Mouse (Mus musculus) MEL (cell line): ENCODE results near the gene Syn3. TPM values are rescaled to one million over a fixed set of nuclear protein-coding genes. Genes with fewer than 3 reads are reported as not detected.
"Not testable (repeated sequence)": the region's sequence is repeated elsewhere in the genome, so short reads cannot be mapped to it uniquely, and the experiment has no call there.

Experiments
- DNase-seq: peaks from one replicate; pipeline ENCODE4 v3.0.0; 2011; ENCODE audit warnings: low read depth, low spot score
- H3K27ac ChIP-seq: 2 replicates; pipeline ENCODE4 v1.5.1; 2012; ENCODE audit warnings: low read depth, mild to moderate bottlenecking, control low read depth, low read length, moderate library complexity; ENCODE audit not compliant: control insufficient read depth
- H3K27me3 ChIP-seq, 2 experiments: fragments of 150-350 bp in 1 of 2; sonication (generic) in 1 of 2; 2 replicates each; pipeline ENCODE4 v1.6.1; 2012; ENCODE audit warnings: low read length in 2 of 2, mild to moderate bottlenecking in 2 of 2, improper control_type of control experiment in 1 of 2, moderate library complexity in 1 of 2; ENCODE audit not compliant: insufficient read depth in 2 of 2, control insufficient read depth in 1 of 2
- H3K36me3 ChIP-seq, 2 experiments: 2 replicates each; pipeline ENCODE4 v1.6.1; 2012 to 2014; ENCODE audit warnings: low read length in 2 of 2, improper control_type of control experiment in 1 of 2, inconsistent platforms in 1 of 2, mild to moderate bottlenecking in 1 of 2; ENCODE audit not compliant: insufficient read depth in 2 of 2, control insufficient read depth in 1 of 2
- H3K4me1 ChIP-seq, 2 experiments: fragments of 150-350 bp in 1 of 2; sonication (generic) in 1 of 2; 2 replicates each; pipeline ENCODE4 v1.6.1; 2012; ENCODE audit warnings: low read length in 2 of 2, improper control_type of control experiment in 1 of 2, mild to moderate bottlenecking in 1 of 2; ENCODE audit not compliant: insufficient read depth in 2 of 2, control insufficient read depth in 1 of 2
- H3K4me3 ChIP-seq, 2 experiments: fragments of 150-350 bp in 1 of 2; sonication (generic) in 1 of 2; 2 replicates each; pipeline ENCODE4 v1.5.1; 2012; ENCODE audit warnings: low read depth in 2 of 2, low read length in 2 of 2, mild to moderate bottlenecking in 2 of 2, moderate library complexity in 2 of 2, control low read depth in 1 of 2, improper control_type of control experiment in 1 of 2; ENCODE audit not compliant: control insufficient read depth in 1 of 2, insufficient read depth in 1 of 2
- H3K79me2 ChIP-seq: 2 replicates; pipeline ENCODE4 v1.6.1; 2012; ENCODE audit warnings: mild to moderate bottlenecking, low read length, moderate library complexity; ENCODE audit not compliant: control insufficient read depth, poor library complexity, insufficient read depth
- H3K9ac ChIP-seq: 2 replicates; pipeline ENCODE4 v1.6.1; 2012; ENCODE audit warnings: low read depth, mild to moderate bottlenecking, control low read depth, low read length, moderate library complexity; ENCODE audit not compliant: control insufficient read depth, poor library complexity, severe bottlenecking
- H3K9me3 ChIP-seq: fragments of 150-350 bp; sonication (generic); replicated peaks from 2 replicates; pipeline ENCODE4 v1.6.1; 2012; ENCODE audit warnings: mild to moderate bottlenecking, low read length, improper control_type of control experiment, moderate library complexity; ENCODE audit not compliant: insufficient read depth
- CHD1 ChIP-seq: IDR thresholded peaks from 2 replicates; pipeline ENCODE4 v1.6.1; 2012; ENCODE audit warnings: low read depth, mild to moderate bottlenecking, inconsistent platforms, low read length, improper control_type of control experiment
- CTCF ChIP-seq, 3 experiments: IDR thresholded peaks in 2 of 3; conservative IDR thresholded peaks in 1 of 3; 2 replicates each; pipeline ENCODE4 v1.5.1; 2011 to 2012; ENCODE audit warnings: low read length in 3 of 3, low read depth in 2 of 3, mild to moderate bottlenecking in 2 of 3, improper control_type of control experiment in 1 of 3, inconsistent platforms in 1 of 3, mixed read lengths in 1 of 3, moderate library complexity in 1 of 3; ENCODE audit not compliant: control insufficient read depth in 1 of 3, insufficient read depth in 1 of 3, poor library complexity in 1 of 3, severe bottlenecking in 1 of 3
- GABPA ChIP-seq: IDR thresholded peaks from 2 replicates; pipeline ENCODE4 v1.6.1; 2012; ENCODE audit warnings: low read depth, mild to moderate bottlenecking, inconsistent platforms, low read length, improper control_type of control experiment, moderate library complexity
- MAFK ChIP-seq: IDR thresholded peaks from 2 replicates; pipeline ENCODE4 v1.6.1; 2011; ENCODE audit warnings: low read depth, mild to moderate bottlenecking, low read length, improper control_type of control experiment, borderline replicate concordance
- MEF2A ChIP-seq: IDR thresholded peaks from 2 replicates; pipeline ENCODE4 v1.6.1; 2014; ENCODE audit warnings: low read depth, mild to moderate bottlenecking, inconsistent platforms, low read length, improper control_type of control experiment; ENCODE audit not compliant: poor library complexity, insufficient replicate concordance, severe bottlenecking; ENCODE audit errors: extremely low read depth
- MXI1 ChIP-seq: IDR thresholded peaks from 2 replicates; pipeline ENCODE4 v1.6.1; 2011; ENCODE audit warnings: mild to moderate bottlenecking, low read depth, low read length, improper control_type of control experiment
- MYB ChIP-seq: IDR thresholded peaks from 2 replicates; pipeline ENCODE4 v1.6.1; 2011; ENCODE audit warnings: mild to moderate bottlenecking, low read depth, low read length, improper control_type of control experiment
- MYC ChIP-seq: IDR thresholded peaks from 2 replicates; pipeline ENCODE4 v1.6.1; 2011; ENCODE audit warnings: low read depth, mild to moderate bottlenecking, low read length, improper control_type of control experiment, moderate library complexity
- NELFE ChIP-seq: IDR thresholded peaks from 2 replicates; pipeline ENCODE4 v1.6.1; 2011; ENCODE audit warnings: low read depth, low read length, improper control_type of control experiment
- POLR2A ChIP-seq, 2 experiments: IDR thresholded peaks; 2 replicates each; pipeline ENCODE4 v1.6.1; 2011 to 2012; ENCODE audit warnings: low read length in 2 of 2, mild to moderate bottlenecking in 2 of 2, control low read depth in 1 of 2, improper control_type of control experiment in 1 of 2, low read depth in 1 of 2, moderate library complexity in 1 of 2; ENCODE audit not compliant: control insufficient read depth in 1 of 2, insufficient read depth in 1 of 2, poor library complexity in 1 of 2
- POLR2AphosphoS2 ChIP-seq: IDR thresholded peaks from 2 replicates; pipeline ENCODE4 v1.6.1; 2011; ENCODE audit warnings: low read length, improper control_type of control experiment
- RCOR1 ChIP-seq: IDR thresholded peaks from 2 replicates; pipeline ENCODE4 v1.6.1; 2012; ENCODE audit warnings: low read depth, mild to moderate bottlenecking, inconsistent platforms, low read length, improper control_type of control experiment
- SMC3 ChIP-seq: IDR thresholded peaks from 2 replicates; pipeline ENCODE4 v1.6.1; 2011; ENCODE audit warnings: low read depth, low read length, improper control_type of control experiment
- TAL1 ChIP-seq: IDR thresholded peaks from 2 replicates; pipeline ENCODE4 v1.6.1; 2012; ENCODE audit warnings: mild to moderate bottlenecking, inconsistent platforms, low read length, moderate library complexity, mixed read lengths
- TBP ChIP-seq: IDR thresholded peaks from 2 replicates; pipeline ENCODE4 v1.8.0; 2011; ENCODE audit warnings: low read depth, low read length, improper control_type of control experiment
- UBTF ChIP-seq: IDR thresholded peaks from 2 replicates; pipeline ENCODE4 v1.6.1; 2012; ENCODE audit warnings: low read depth, mild to moderate bottlenecking, inconsistent platforms, low read length, improper control_type of control experiment, moderate library complexity, borderline replicate concordance; ENCODE audit not compliant: insufficient read depth
- polyA plus RNA-seq, 2 experiments: library from polyadenylated mRNA; stranded (reverse) in 1 of 2; unstranded in 1 of 2; fragments of >175 nt in 1 of 2; fragments of >200 nt in 1 of 2; gene quantifications; 2 replicates each; pipeline versions ENCODE4 v1.2.1 to v1.2.4; 2012; ENCODE audit warnings: low replicate concordance in 2 of 2, low read depth in 1 of 2; ENCODE audit not compliant: insufficient read length in 2 of 2, insufficient read depth in 1 of 2, missing spikeins in 1 of 2
- total RNA-seq: library from RNA; depleted of rRNA; stranded (reverse); fragments of 300-350 nt; gene quantifications from 2 replicates; pipeline ENCODE4 v1.2.3, GENCODE M21; 2012

Gene Syn3
- total and polyA plus RNA-seq, 3 experiments = 0.06 TPM; not detected in 2

DNA sequence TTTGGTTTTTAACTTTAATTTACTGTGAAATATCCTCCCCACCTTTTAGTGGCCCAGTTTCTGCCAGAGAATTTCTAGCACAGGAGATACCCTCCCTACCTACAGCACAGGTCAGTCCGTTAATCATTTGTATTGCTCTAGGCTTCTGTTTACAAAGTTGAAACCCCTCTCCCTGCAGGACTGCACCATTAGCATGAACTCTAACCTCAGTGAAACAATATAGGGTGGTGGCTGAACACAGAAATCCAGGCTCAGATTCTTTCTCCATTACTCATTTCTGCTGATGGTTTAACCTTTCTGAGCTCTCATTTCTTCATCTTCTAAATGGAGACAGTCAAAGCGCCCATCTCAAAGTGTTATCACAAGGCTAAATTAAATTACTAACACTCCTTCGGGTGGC, 56.9 kb downstream of the Syn3 start:
- Histone ChIP-seq H3K27ac (no peak overlapping the region), H3K79me2 (no peaks in the 10 kb centered on the region), H3K9me3 (no peaks in the 10 kb centered on the region), H3K36me3 (no peaks in the 10 kb centered on the region), H3K27me3 (no peaks in the 10 kb centered on the region), H3K4me3 (no peak overlapping the region), H3K9ac (no peak overlapping the region), H3K4me1 (no peaks in the 10 kb centered on the region)
- TF ChIP-seq NELFE (no peak), TAL1 (no peak), MAFK (no peak), CHD1 (no peak), POLR2A (IDR thresholded peaks at IDR 0.05; ENCODE audit: control insufficient read depth in 1 of 2, insufficient read depth in 1 of 2, low read depth in 1 of 2, low read length in 2 of 2, poor library complexity in 1 of 2) (no peak), MEF2A (no peak), CTCF (IDR thresholded peaks at IDR 0.05 in 2 of 3, conservative IDR thresholded peaks at IDR 0.05 in 1 of 3; ENCODE audit: control insufficient read depth in 1 of 3, insufficient read depth in 1 of 3, low read depth in 2 of 3, low read length in 3 of 3, poor library complexity in 1 of 3, severe bottlenecking in 1 of 3) (no peak), TBP (no peak), POLR2AphosphoS2 (no peak)
- no peak for DNase-seq

DNA sequence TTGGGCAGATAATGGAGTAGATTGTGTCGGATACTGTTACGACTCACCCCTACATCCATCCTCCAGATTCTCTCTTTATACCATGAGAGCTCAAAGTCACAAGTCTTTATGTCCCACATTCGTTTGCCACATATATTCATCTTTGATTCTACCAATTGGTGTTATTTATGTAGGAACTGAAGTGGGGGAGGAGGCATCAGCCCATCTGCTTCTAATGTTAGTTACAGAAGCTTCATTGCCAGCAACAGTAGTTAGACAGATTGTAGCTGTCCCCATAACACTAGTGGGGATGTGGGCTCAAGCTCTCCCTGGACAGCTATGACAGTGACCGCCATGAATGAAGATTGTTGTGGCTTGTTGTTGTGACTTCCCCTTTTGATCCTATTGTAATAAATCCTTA, 59.1 kb downstream of the Syn3 start:
- Histone ChIP-seq H3K27ac (no peak overlapping the region), H3K4me1 (no peaks in the 10 kb centered on the region), H3K27me3 (no peaks in the 10 kb centered on the region), H3K9me3 (no peaks in the 10 kb centered on the region), H3K36me3 (no peaks in the 10 kb centered on the region), H3K79me2 (no peaks in the 10 kb centered on the region), H3K9ac (no peak overlapping the region), H3K4me3 (no peak overlapping the region)
- no peak for DNase-seq
- TF ChIP-seq MXI1 (no peak), GABPA (no peak), POLR2AphosphoS2 (no peak), RCOR1 (no peak), UBTF (no peak), MYB (no peak), MYC (no peak)
- TF ChIP-seq, all 39 proteins: peak for 0

DNA sequence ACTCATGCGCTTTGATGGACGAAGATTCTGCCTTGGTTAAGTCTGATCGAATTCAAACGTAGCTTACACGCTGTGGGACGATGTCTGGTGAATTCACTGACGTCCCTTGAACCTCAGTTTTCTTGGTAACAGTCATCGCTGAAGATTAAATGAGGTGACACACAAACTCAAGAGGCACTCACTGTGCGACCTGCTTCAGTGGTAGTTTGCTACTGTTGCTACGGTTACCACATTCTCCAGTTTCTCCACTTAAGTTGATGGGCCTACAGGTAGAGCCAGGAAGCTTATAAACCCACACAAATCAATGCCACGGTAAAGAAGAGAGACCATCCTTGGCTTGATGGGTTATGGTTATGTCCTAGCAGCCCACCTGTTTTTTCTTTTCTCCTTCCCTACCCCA, 61.4 kb downstream of the Syn3 start:
- Histone ChIP-seq H3K9me3 (no peaks in the 10 kb centered on the region), H3K4me3 (no peak overlapping the region), H3K27ac (no peak overlapping the region), H3K9ac (no peak overlapping the region), H3K4me1 (no peaks in the 10 kb centered on the region), H3K36me3 (no peaks in the 10 kb centered on the region), H3K79me2 (no peaks in the 10 kb centered on the region), H3K27me3 (no peaks in the 10 kb centered on the region)
- no peak for TF ChIP-seq SMC3
- DNase-seq = no peak

DNA sequence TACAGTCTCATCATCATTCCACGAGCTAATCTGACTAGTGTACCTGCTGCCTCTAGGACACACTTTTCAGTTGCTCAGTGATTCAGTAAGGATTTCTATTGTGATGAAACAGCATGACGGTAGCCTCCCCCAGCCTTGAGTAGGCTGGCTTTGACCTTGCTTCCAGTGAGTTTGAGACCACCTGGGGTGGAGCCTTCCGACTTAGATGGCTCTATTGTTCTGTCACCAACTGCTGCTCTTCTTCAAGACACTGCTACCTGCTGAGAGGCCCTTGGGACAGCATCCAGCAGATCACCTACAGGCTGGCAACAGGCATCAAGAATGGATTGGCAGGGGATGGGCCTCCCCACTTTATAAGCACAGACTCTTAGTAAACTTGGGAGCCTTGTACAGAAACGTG, 63.7 kb downstream of the Syn3 start:
- not testable (repeated sequence) for H3K9me3 ChIP-seq, H3K79me2 ChIP-seq, DNase-seq, H3K9ac ChIP-seq, H3K36me3 ChIP-seq, H3K4me1 ChIP-seq, H3K4me3 ChIP-seq, H3K27ac ChIP-seq, H3K27me3 ChIP-seq
